Mouse (Mus musculus) hindbrain, embryonic 10.5 days (tissue): ENCODE data around the gene Ifi27l2a. TPM values are rescaled to one million over a fixed set of nuclear protein-coding genes. Genes with fewer than 3 reads are reported as not detected.
"Not testable (repeated sequence)": the region's sequence is repeated elsewhere in the genome, so short reads cannot be mapped to it uniquely, and the experiment has no call there.

ENCODE experiments used
- DNase-seq: peaks from one replicate; pipeline ENCODE4 v3.0.0-alpha.2; 2017; ENCODE audit warnings: low spot score
- H3K27ac ChIP-seq: fragments of 300-500 bp; sonication (generic); 2 replicates; pipeline ENCODE4 v1.5.1; 2016; ENCODE audit warnings: mild to moderate bottlenecking, moderate library complexity
- H3K27me3 ChIP-seq: fragments of 300-500 bp; sonication (generic); 2 replicates; pipeline ENCODE4 v1.6.1; 2016; ENCODE audit warnings: mild to moderate bottlenecking; ENCODE audit not compliant: poor library complexity, insufficient read depth, severe bottlenecking
- H3K36me3 ChIP-seq: fragments of 300-500 bp; sonication (generic); 2 replicates; pipeline ENCODE4 v1.6.1; 2016; ENCODE audit warnings: mild to moderate bottlenecking, moderate library complexity
- H3K4me1 ChIP-seq: fragments of 300-500 bp; sonication (generic); replicated peaks from 2 replicates; pipeline ENCODE4 v1.6.1; 2016; ENCODE audit warnings: mild to moderate bottlenecking
- H3K4me3 ChIP-seq: fragments of 300-500 bp; sonication (generic); 2 replicates; pipeline ENCODE4 v1.5.1; 2016; ENCODE audit warnings: mild to moderate bottlenecking, moderate library complexity
- H3K9me3 ChIP-seq: fragments of 300-500 bp; sonication (generic); 2 replicates; pipeline ENCODE4 v1.6.1; 2016; ENCODE audit warnings: mild to moderate bottlenecking, moderate library complexity
- WGBS: fragments of 180-500 bp; shearing (Covaris S2); methylation state at CpG from one replicate; pipeline ENCODE4 v1.1.7; 2016; 5-methylcytosine and 5-hydroxymethylcytosine counted together
- polyA plus RNA-seq: library from polyadenylated mRNA; unstranded; fragments of >200 nt; fragmentation: Nextera tagmentation; extraction: Ambion mirVana; gene quantifications from 2 replicates; pipeline ENCODE4 v1.2.1, GENCODE M21; 2016

The Ifi27l2a gene
- polyA plus RNA-seq, 1 experiment from 2014 or later: 1.9 TPM

GRCm38 (mm10) chr12:103456727-103457126, 13.2 kb upstream of the Ifi27l2a start:
- not testable (repeated sequence) for H3K9me3 ChIP-seq, DNase-seq, H3K27me3 ChIP-seq, H3K27ac ChIP-seq, H3K4me1 ChIP-seq, H3K36me3 ChIP-seq, H3K4me3 ChIP-seq
- no CpG with 5 or more reads among the region's 1 CpGs for WGBS

- Histone ChIP-seq H3K4me3 (no peak overlapping the region), H3K27me3 (no peaks in the 10 kb centered on the region), H3K4me1 (no peaks in the 10 kb centered on the region), H3K9me3 (no peaks in the 10 kb centered on the region), H3K36me3 (no peaks in the 10 kb centered on the region), H3K27ac (no peak overlapping the region)
- no peak for DNase-seq
These were observed 9.9 kb upstream of the Ifi27l2a start for GRCm38 (mm10) chr12:103453361-103453760.

- WGBS: 89% methylated on average over 3 of the region's 3 CpGs
- no peaks in the 10 kb centered on the region for H3K9me3 ChIP-seq
- DNase-seq: no peak
- no peaks in the 10 kb centered on the region for H3K27me3 ChIP-seq
- no peaks in the 10 kb centered on the region for H3K36me3 ChIP-seq
- no peak overlapping the region for H3K4me3 ChIP-seq
- H3K4me1 ChIP-seq: no peaks in the 10 kb centered on the region
- no peak overlapping the region for H3K27ac ChIP-seq
These were observed 1.6 kb upstream of the Ifi27l2a start for GRCm38 (mm10) chr12:103445060-103445459.

- DNase-seq, H3K27me3 ChIP-seq, H3K4me3 ChIP-seq, H3K36me3 ChIP-seq, H3K9me3 ChIP-seq, H3K27ac ChIP-seq, H3K4me1 ChIP-seq: not testable (repeated sequence)
- WGBS: 54% methylated on average over 6 of the region's 7 CpGs
These were observed 781 bp upstream of the Ifi27l2a start for GRCm38 (mm10) chr12:103444261-103444660.

- Histone ChIP-seq H3K27me3 (no peaks in the 10 kb centered on the region), H3K9me3 (no peaks in the 10 kb centered on the region), H3K27ac (no peak overlapping the region), H3K36me3 (no peaks in the 10 kb centered on the region), H3K4me1 (no peaks in the 10 kb centered on the region), H3K4me3 (no peak overlapping the region)
- WGBS: 84% methylated on average over 1 of the region's 1 CpGs
- no peak for DNase-seq
These were observed 5.9 kb downstream of the Ifi27l2a start for GRCm38 (mm10) chr12:103437601-103438000.

- DNase-seq: no peak
- Histone ChIP-seq H3K36me3 (no peaks in the 10 kb centered on the region), H3K27me3 (no peaks in the 10 kb centered on the region), H3K27ac (no peak overlapping the region), H3K4me1 (no peaks in the 10 kb centered on the region), H3K9me3 (no peaks in the 10 kb centered on the region), H3K4me3 (no peak overlapping the region)
These were observed 8.6 kb downstream of the Ifi27l2a start for GRCm38 (mm10) chr12:103434861-103435260.

GRCm38 (mm10) chr12:103433986-103434731, 9.3 kb downstream of the Ifi27l2a start, which contains the start of gene Ifi27:
Gene Ifi27, plus strand, starts transcription at chr12:103434211.
- no peaks in the 10 kb centered on the region for H3K9me3 ChIP-seq
- H3K4me1 ChIP-seq: no peaks in the 10 kb centered on the region
- H3K36me3 ChIP-seq: no peaks in the 10 kb centered on the region
- no peaks in the 10 kb centered on the region for H3K27me3 ChIP-seq
- no peak for DNase-seq
- H3K4me3 ChIP-seq: no peak within 1 kb of the TSS
- 81% methylated on average over 8 of the region's 8 CpGs for WGBS
- H3K27ac ChIP-seq: no peak within 1 kb of the TSS

GRCm38 (mm10) chr12:103433430-103433829, 10.1 kb downstream of the Ifi27l2a start:
- Histone ChIP-seq H3K4me3 (no peak overlapping the region), H3K27ac (no peak overlapping the region), H3K27me3 (no peaks in the 10 kb centered on the region), H3K36me3 (no peaks in the 10 kb centered on the region), H3K4me1 (no peaks in the 10 kb centered on the region), H3K9me3 (no peaks in the 10 kb centered on the region)
- WGBS: 92% methylated on average over 2 of the region's 2 CpGs
- DNase-seq: no peak

- no peak overlapping the region for H3K4me3 ChIP-seq
- no peak for DNase-seq
- H3K27me3 ChIP-seq: no peaks in the 10 kb centered on the region
- H3K9me3 ChIP-seq: no peaks in the 10 kb centered on the region
- H3K4me1 ChIP-seq: peaks cover 28% of the 10 kb centered on the region
- H3K27ac ChIP-seq: no peak overlapping the region
- WGBS: 86% methylated on average over 7 of the region's 7 CpGs
- peaks cover 25% of the 10 kb centered on the region for H3K36me3 ChIP-seq
These were observed 16.8 kb downstream of the Ifi27l2a start for GRCm38 (mm10) chr12:103426710-103427109.

- peak; percentile 99 for DNase-seq
- H3K36me3 ChIP-seq: peaks cover 30% of the 10 kb centered on the region
- H3K9me3 ChIP-seq: no peaks in the 10 kb centered on the region
- 1% methylated on average over 33 of the region's 33 CpGs for WGBS
- peaks cover 35% of the 10 kb centered on the region for H3K4me1 ChIP-seq
- H3K27me3 ChIP-seq: no peaks in the 10 kb centered on the region
- peak within 1 kb of the TSS; percentile 96 for H3K4me3 ChIP-seq
- H3K27ac ChIP-seq: peak within 1 kb of the TSS; percentile 91
These were observed 17.6 kb downstream of the Ifi27l2a start, which contains the start of gene Ddx24 for GRCm38 (mm10) chr12:103425729-103426470. Gene Ddx24, minus strand, starts transcription at chr12:103425830.

- 11% methylated on average over 33 of the region's 33 CpGs for WGBS
- no peaks in the 10 kb centered on the region for H3K9me3 ChIP-seq
These were observed 18.3 kb downstream of the Ifi27l2a start for GRCm38 (mm10) chr12:103425016-103425728.

GRCm38 (mm10) chr12:103408144-103408543, 35.3 kb downstream of the Ifi27l2a start:
- Histone ChIP-seq H3K4me3 (no peak overlapping the region), H3K4me1 (no peaks in the 10 kb centered on the region), H3K27ac (no peak overlapping the region), H3K9me3 (no peaks in the 10 kb centered on the region), H3K36me3 (peaks cover 99% of the 10 kb centered on the region), H3K27me3 (no peaks in the 10 kb centered on the region)
- WGBS: 95% methylated on average over 10 of the region's 10 CpGs
- DNase-seq: no peak

More at GRCm38 (mm10) chr12:103425016-103425728, 18.3 kb downstream of the Ifi27l2a start:
- Histone ChIP-seq H3K4me1 (peaks cover 35% of the 10 kb centered on the region), H3K27me3 (no peaks in the 10 kb centered on the region), H3K36me3 (peaks cover 30% of the 10 kb centered on the region), H3K4me3 (peak overlapping the region; percentile 96), H3K27ac (peak overlapping the region; percentile 91)
- DNase-seq: no peak

- no peak for DNase-seq
- Histone ChIP-seq H3K4me3 (no peak within 1 kb of the TSS), H3K9me3 (no peaks in the 10 kb centered on the region), H3K36me3 (peaks cover 99% of the 10 kb centered on the region), H3K4me1 (no peaks in the 10 kb centered on the region), H3K27me3 (no peaks in the 10 kb centered on the region), H3K27ac (no peak within 1 kb of the TSS)
- WGBS: 92% methylated on average over 4 of the region's 4 CpGs
These were observed 35.8 kb downstream of the Ifi27l2a start, which contains the start of gene 9330161L09Rik for GRCm38 (mm10) chr12:103407720-103408119. Gene 9330161L09Rik, minus strand, starts transcription at chr12:103407820.
